Mouse (Mus musculus) E14TG2a.4 (cell line): Measurements from ENCODE around the gene Myh11.

Experiments
- CTCF ChIP-seq: conservative IDR thresholded peaks from 2 replicates; pipeline ENCODE4 v1.5.1; 2014; ENCODE audit warnings: low read length
- NANOG ChIP-seq: IDR thresholded peaks from 2 replicates; pipeline ENCODE4 v1.6.1; 2014; ENCODE audit warnings: borderline replicate concordance, low read length, mixed read lengths

DNA sequence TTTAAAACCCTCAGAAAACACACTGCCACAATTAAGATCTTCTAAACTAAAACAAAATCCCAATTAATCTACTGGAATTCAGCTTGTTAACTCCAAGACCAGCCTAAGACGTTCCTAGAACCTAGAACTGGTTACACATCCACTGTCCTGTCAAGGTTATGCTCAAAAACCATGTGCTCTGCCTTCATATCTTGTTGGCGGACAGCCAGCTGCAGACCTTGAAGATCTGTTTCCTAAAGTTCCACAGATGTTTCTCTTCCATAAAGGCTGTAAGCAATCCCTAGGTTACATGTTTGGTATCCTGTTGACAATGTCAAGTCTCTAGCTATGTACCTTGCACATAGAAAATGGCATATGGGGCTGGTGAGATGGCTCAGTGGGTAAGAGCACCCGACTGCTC lies 13.6 kb upstream of the Myh11 start:
- TF ChIP-seq CTCF (no peak), NANOG (no peak)
